Mouse (Mus musculus) layer of hippocampus, adult 18-20 months (tissue): ENCODE results near the gene Grap2. TPM values are rescaled to one million over a fixed set of nuclear protein-coding genes. Genes with fewer than 3 reads are reported as not detected.

Experiments used
- DNase-seq, 2 experiments: peaks; one replicate each; pipeline ENCODE4 v3.0.0; 2022; ENCODE audit warnings: low spot score in 2 of 2
- total RNA-seq, 2 experiments: library from RNA; stranded (reverse); gene quantifications; 2 replicates each; pipeline ENCODE4 v1.2.3; 2021

Grap2 gene
- total RNA-seq, 2 experiments from 2014 or later = 0.05 to 0.10 TPM

- no peak for DNase-seq
Observed at GRCm38 (mm10) chr15:80599843-80600242, 27.4 kb downstream of the Grap2 start.

DNA sequence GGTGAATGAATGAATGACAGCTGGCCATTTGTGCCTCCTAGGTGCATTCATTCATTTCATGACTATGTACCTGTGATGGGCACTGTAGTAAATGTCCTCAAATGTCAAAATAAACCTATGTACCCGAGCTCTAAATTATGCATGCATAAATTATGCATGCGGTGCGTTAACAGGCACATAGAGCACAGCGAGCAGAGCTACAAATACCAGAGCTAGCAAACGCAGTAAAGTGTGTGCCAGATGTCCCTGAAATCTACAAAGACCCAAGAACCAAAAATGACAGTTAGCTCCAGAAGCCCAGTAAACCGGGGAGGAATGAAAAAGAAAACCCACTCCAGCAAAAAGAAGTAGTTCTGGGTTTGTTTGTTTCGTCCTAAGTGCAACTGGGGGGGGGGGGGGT lies 29.1 kb downstream of the Grap2 start:
- DNase-seq = peak in 1 of 2 experiments; percentile 19

GRCm38 (mm10) chr15:80602487-80602886 lies 30.1 kb downstream of the Grap2 start:
- DNase-seq = no peak

DNA sequence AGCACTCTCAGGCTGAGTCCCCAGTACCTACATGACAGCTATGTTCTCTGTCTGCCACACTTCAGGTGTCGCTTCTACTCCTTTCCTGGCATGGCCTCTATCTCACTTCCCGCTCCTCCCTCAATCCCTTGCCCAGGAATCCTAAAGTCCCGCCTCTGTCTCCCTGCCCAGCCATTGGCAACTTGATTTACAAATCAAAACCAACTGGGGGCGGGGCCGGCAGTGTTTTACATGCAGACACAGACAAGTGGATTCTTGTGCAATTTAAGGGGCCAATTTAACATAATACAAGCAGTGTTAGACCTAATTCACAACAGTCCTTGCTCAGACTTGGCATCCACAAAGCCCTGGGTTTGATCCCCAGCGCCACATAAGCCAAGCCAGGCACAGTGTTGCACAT lies 31.6 kb downstream of the Grap2 start:
- DNase-seq = no peak

DNA sequence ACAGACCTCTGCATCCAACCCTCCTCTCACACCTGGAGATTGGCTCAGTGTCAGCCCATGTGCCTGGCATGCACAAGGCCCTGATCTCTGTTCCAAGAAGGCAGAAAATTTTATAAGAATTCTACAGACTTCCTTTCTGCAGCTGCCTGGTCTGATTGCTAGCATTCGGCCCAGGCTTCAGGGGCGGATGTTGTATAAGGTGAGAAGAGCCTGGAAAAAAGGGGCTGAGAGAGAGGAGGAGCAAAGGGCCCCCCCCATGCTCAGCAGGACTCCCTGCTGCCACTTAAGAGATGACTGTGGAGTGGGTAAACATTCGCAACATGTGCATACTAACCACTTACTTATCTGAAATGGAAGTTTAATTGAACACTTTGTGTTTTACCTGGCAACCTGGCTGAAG lies 35.6 kb downstream of the Grap2 start:
- no peak for DNase-seq

GRCm38 (mm10) chr15:80610335-80610734 lies 37.9 kb downstream of the Grap2 start:
- no peak for DNase-seq

GRCm38 (mm10) chr15:80611478-80611877 lies 39.1 kb downstream of the Grap2 start:
- no peak for DNase-seq

- no peak for DNase-seq
Observed at GRCm38 (mm10) chr15:80613904-80614303, 41.5 kb downstream of the Grap2 start.

- peak in 1 of 2 experiments; percentile 12 for DNase-seq
Observed at GRCm38 (mm10) chr15:80614500-80615289, 42.3 kb downstream of the Grap2 start.

- DNase-seq = no peak
Observed at GRCm38 (mm10) chr15:80615290-80615570, 42.8 kb downstream of the Grap2 start.

GRCm38 (mm10) chr15:80615636-80616383 lies 43.4 kb downstream of the Grap2 start:
- peak in 1 of 2 experiments; percentile 38 for DNase-seq

DNA sequence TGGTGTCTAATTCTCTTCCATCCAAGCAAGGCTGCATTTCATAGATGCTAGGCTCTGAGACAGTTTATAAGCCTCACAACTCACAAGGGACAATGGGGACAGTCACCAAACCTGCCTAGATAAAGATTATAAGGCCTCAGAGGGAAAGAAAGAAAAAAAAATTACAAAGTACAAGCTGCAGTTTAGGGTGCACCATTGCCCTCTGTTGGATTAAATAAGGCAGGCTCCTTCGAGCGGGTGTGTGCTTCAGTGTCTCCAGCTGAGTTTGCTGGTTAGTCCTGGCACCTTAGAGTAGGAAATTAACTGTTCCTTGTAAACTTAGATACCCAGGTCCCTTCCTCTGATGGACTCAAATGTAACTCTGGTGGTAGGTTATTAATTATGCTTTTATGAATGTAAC lies 45.4 kb downstream of the Grap2 start:
- peak in 1 of 2 experiments; percentile 51 for DNase-seq

- no peak for DNase-seq
Observed at GRCm38 (mm10) chr15:80619166-80619565, 46.8 kb downstream of the Grap2 start.

- no peak for DNase-seq
Observed at GRCm38 (mm10) chr15:80619786-80620185, 47.4 kb downstream of the Grap2 start.

GRCm38 (mm10) chr15:80620371-80620770 lies 48.0 kb downstream of the Grap2 start:
- no peak for DNase-seq

DNA sequence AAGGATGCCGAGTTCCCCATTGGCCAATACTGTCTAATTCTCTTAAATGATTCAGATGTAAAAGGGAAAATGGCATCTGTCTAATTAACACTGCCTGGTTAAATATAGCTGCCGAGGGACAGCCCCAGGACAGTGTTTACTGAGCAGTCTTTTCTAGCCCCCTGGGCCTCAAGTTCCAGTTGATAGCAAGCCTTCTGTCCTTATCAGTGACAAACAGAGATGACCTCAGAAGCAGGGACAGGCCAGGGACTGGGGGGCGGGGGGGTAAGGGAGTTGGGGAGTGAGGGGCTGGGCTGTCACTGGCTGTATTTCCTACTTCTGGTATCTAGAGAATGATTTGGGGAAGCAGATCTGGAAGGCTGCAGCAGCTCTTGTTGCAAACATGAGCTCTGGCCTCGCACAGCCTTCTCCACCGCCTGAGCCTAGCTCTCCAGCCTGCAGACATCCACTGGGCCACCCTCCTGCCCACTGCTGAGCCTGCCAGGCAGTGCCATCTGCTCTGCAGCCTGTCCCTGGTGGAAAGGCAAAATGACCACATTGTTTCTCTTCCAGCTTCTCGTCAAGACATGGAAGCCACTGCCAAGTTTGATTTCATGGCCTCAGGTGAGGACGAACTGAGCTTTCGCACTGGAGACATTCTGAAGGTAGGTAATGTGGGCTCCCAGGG lies 50.9 kb downstream of the Grap2 start:
- DNase-seq = no peak

DNA sequence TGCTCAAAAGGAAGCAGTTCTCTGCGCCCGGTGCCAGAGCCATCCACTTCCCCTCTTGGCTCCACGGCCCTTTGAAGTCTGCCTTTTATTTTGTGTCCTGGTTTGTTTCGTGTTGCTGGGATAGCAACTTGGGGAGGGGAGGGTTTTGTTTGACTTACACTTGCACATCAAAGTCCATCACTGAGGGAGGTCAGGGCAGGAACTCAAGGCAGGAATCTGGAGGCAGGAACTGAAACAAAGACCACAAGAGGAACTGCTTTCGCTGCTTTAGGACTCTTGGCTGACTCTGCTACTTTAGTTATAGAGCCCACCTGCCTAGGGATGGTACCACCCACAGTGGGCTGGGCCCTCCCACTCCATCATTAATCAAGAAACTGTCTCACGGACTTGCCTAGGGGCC lies 54.1 kb downstream of the Grap2 start:
- DNase-seq = no peak

DNA sequence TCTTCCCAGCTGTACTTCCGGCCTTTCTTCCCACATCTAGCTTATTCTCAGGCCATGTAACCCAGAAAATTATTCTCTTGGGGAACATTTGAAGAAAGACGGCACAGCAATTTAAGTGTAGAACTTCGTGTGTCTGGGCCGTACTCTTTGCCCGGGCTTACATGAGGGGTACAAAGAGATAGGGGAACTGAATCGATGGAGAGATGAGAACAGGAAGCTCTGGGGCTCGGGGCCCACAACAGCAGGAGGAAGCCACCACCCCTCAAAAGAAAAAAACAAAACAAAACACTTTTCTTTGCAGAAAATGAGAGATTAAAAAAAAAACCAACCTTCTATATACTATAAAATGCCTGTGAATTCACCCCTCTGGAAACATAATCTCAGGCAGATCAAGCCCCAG lies 57.8 kb downstream of the Grap2 start:
- DNase-seq = no peak

DNA sequence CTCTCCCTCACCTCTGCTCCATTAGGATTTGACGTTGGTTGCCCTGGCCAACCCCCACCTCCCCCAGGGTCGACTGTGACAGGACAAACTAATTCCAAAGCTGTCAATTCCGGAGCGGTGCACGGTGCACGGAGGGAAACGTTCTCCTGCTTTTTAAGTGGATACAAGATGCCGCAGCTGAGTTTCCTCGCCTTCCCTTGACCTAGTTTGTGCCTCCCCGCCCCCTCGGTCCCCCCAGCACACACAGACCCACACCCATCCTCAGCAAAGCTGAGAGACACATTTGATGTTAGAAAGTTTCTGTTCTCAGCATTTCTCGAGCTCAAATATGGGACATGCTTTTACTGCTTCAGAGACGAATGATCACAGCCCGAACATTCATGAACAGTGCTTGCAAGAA lies 58.3 kb downstream of the Grap2 start:
- DNase-seq = no peak

DNA sequence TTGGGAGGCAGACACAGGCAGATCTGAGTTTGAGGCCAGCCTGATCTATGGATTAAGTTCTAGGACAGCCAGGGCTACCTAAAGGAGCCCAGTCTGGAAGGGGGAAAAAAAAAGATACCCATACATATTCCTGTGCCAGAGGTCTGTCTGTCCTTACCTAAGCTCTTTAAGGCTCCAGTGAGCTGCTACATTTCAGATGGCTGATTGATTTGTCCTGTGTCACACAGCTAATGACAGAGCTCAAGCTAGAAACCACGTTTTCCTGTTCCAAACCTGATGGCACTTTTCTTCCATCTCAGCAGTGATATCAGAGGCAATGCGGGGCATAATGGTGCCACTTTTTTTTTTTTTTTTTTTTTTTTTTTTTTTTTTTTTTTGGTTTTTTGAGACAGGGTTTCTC lies 58.9 kb downstream of the Grap2 start:
- DNase-seq = no peak

DNA sequence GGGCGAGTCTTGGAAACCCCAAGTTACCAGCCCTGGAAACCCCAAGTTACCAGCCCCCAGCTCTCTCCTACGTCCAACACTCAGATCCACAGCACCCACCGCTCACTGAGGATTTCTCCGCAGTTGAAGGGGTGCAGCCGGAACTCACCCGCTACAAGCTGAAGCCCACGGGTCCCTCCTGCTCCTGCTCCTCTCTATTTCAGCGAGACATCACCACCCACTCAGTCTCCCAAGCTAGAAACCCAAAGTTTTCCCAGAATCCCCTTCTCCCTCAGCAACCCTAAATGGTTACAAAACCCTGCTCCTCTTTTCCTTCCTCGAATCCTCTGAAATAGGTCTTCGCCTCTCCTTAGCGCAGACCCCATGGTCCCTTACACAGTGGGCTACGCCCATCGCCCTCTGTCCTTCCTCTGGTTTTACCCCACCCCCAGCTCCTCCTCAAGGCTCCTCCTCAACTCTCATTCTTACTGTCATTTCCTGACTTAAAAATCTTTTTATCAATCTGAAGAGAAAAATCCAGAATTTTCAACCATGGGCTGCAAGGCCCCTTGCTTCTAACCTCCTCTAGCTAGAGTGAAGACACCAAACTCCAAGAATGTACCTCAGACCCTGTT lies 60.0 kb downstream of the Grap2 start:
- DNase-seq = peak in 1 of 2 experiments; percentile 39
